Mouse (Mus musculus): ENCODE measurements around the gene Kank3.
A peak's percentile ranks its signal among the peaks of the same experiment; 100 is the strongest.

The Kank3 gene

GRCm38 (mm10) chr17:33810334-33811141, at the start of gene Kank3:
Kank3 (plus strand) TSS chr17:33810519.
- DNase-seq: peak; percentile 98

- no peak for DNase-seq
Measured at GRCm38 (mm10) chr17:33766389-33766788, 43.9 kb upstream of the Kank3 start.

- DNase-seq: no peak
Measured at GRCm38 (mm10) chr17:33771617-33772016, 38.7 kb upstream of the Kank3 start.

GRCm38 (mm10) chr17:33773426-33773825, 36.9 kb upstream of the Kank3 start:
- DNase-seq: no peak

GRCm38 (mm10) chr17:33773871-33774572, 36.3 kb upstream of the Kank3 start:
- DNase-seq: no peak

GRCm38 (mm10) chr17:33774573-33775155, 35.7 kb upstream of the Kank3 start:
- DNase-seq: no peak

GRCm38 (mm10) chr17:33775287-33775686, 35.0 kb upstream of the Kank3 start:
- no peak for DNase-seq

- DNase-seq: peak; percentile 95
Measured at GRCm38 (mm10) chr17:33779271-33779966, 30.9 kb upstream of the Kank3 start.

GRCm38 (mm10) chr17:33779967-33780295, 30.4 kb upstream of the Kank3 start:
- DNase-seq: no peak

GRCm38 (mm10) chr17:33780431-33780830, 29.9 kb upstream of the Kank3 start:
- DNase-seq: peak; percentile 76

- peak; percentile 88 for DNase-seq
Measured at GRCm38 (mm10) chr17:33781124-33781977, 29.0 kb upstream of the Kank3 start, which contains the start of gene Angptl4. Angptl4 (minus strand) TSS chr17:33781830.

GRCm38 (mm10) chr17:33782067-33782466, 28.3 kb upstream of the Kank3 start:
- DNase-seq: no peak

- peak; percentile 93 for DNase-seq
Measured at GRCm38 (mm10) chr17:33783408-33783807, 26.9 kb upstream of the Kank3 start.

- no peak for DNase-seq
Measured at GRCm38 (mm10) chr17:33784939-33785338, 25.4 kb upstream of the Kank3 start.

- DNase-seq: no peak
Measured at GRCm38 (mm10) chr17:33786375-33786774, 23.9 kb upstream of the Kank3 start.

- DNase-seq: no peak
Measured at GRCm38 (mm10) chr17:33788732-33789131, 21.6 kb upstream of the Kank3 start.

- DNase-seq: peak; percentile 71
Measured at GRCm38 (mm10) chr17:33798306-33798705, 12.0 kb upstream of the Kank3 start.

GRCm38 (mm10) chr17:33799277-33799676, 11.0 kb upstream of the Kank3 start:
- no peak for DNase-seq

GRCm38 (mm10) chr17:33802221-33802620, 8.1 kb upstream of the Kank3 start:
- no peak for DNase-seq

- peak; percentile 56 for DNase-seq
Measured at GRCm38 (mm10) chr17:33804205-33804604, 6.1 kb upstream of the Kank3 start.

- DNase-seq: peak; percentile 74
Measured at GRCm38 (mm10) chr17:33804745-33805144, 5.6 kb upstream of the Kank3 start.
